Mouse (Mus musculus) heart, adult 2 months (tissue): ENCODE measurements around the gene Aatf. TPM values are rescaled to one million over a fixed set of nuclear protein-coding genes. Genes with fewer than 3 reads are reported as not detected.

ENCODE experiments used
- DNase-seq, 2 experiments: peaks; one replicate each; pipeline ENCODE4 v3.0.0; 2021
- H3K27ac ChIP-seq: fragments of 200-600 bp; 2 replicates; pipeline ENCODE4 v1.8.1; 2022
- H3K27me3 ChIP-seq: fragments of 200-500 bp; 2 replicates; pipeline ENCODE4 v1.6.1; 2012; ENCODE audit warnings: mild to moderate bottlenecking, low read length, inconsistent platforms, mixed read lengths; ENCODE audit not compliant: control insufficient read depth, insufficient read depth
- H3K36me3 ChIP-seq: fragments of 200-500 bp; 2 replicates; pipeline ENCODE4 v1.6.1; 2012; ENCODE audit warnings: low read length, inconsistent platforms; ENCODE audit not compliant: control insufficient read depth, insufficient read depth
- H3K4me1 ChIP-seq: fragments of 200-500 bp; 2 replicates; pipeline ENCODE4 v1.6.1; 2011; ENCODE audit warnings: low read length; ENCODE audit not compliant: control insufficient read depth, insufficient read depth
- H3K4me3 ChIP-seq: fragments of 200-600 bp; 2 replicates; pipeline ENCODE4 v1.8.1; 2022
- H3K79me2 ChIP-seq: fragments of 200-500 bp; replicated peaks from 2 replicates; pipeline ENCODE4 v1.6.1; 2012; ENCODE audit warnings: mild to moderate bottlenecking, inconsistent platforms, low read length, moderate library complexity, mixed read lengths; ENCODE audit not compliant: control insufficient read depth, insufficient read depth
- H3K9ac ChIP-seq: fragments of 200-500 bp; 2 replicates; pipeline ENCODE4 v1.6.1; 2012; ENCODE audit warnings: low read depth, mild to moderate bottlenecking, control low read depth, inconsistent platforms, low read length, mixed read lengths
- CTCF ChIP-seq: fragments of 200-600 bp; IDR thresholded peaks from 2 replicates; pipeline ENCODE4 v1.8.1; 2022; ENCODE audit warnings: antibody characterized with exemption, mild to moderate bottlenecking, moderate library complexity
- EP300 ChIP-seq: fragments of 200-500 bp; IDR thresholded peaks from 2 replicates; pipeline ENCODE4 v1.6.1; 2011; ENCODE audit warnings: low read depth, low read length, control low read depth; ENCODE audit not compliant: insufficient read depth
- POLR2A ChIP-seq: fragments of 200-500 bp; IDR thresholded peaks from 2 replicates; pipeline ENCODE4 v1.6.1; 2011; ENCODE audit warnings: mild to moderate bottlenecking, low read depth, low read length, control low read depth; ENCODE audit not compliant: insufficient read depth
- WGBS: fragments of 180-500 bp; shearing (Covaris S2); methylation state at CpG from one replicate; pipeline ENCODE4 v1.1.7; 2018; 5-methylcytosine and 5-hydroxymethylcytosine counted together
- intact Hi-C: fragments of 180-260 bp; cut with DNase I; formaldehyde crosslinking; loops from one replicate; pipeline ENCODE4 v1.15.1; 2025
- polyA plus RNA-seq: library from polyadenylated mRNA; depleted of rRNA; stranded (reverse); fragments of >200 nt; gene quantifications from 2 replicates; pipeline ENCODE4 v1.2.3, GENCODE M21; 2012
- total RNA-seq, 2 experiments: library from RNA; stranded (reverse); gene quantifications; 2 replicates each; pipeline ENCODE4 v1.2.3; 2021

Gene Aatf
- total and polyA plus RNA-seq, 3 experiments: 2.9 to 14.3 (median 13.8) TPM

DNA sequence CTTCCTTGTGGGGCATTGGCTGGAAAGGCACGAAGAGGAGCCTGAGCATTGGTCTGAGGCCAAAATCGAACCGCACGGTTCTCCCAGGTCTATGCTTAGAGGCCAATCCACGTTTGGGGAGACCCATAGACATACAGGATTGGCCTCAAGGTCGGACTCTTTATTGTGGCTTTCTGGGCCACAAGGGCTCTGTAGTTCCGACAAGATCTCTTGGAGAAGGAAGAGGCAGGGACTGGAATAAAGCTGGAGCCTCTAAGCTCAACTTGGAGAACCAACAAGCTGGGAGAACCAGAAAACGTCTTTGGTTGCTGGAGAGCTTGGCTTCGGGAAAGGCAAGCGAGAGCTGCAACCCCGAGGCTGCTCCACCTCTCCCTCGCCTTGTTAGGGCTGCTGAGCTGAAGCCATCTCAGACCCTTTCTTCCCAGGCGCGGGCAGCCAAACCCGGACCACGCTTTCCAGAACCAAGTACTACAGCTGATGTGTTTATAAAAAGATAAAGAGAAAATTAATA, 10.1 kb upstream of the Aatf start:
- H3K27ac ChIP-seq: no peak overlapping the region
- H3K79me2 ChIP-seq: no peaks in the 10 kb centered on the region
- 8% methylated on average over 16 of the region's 16 CpGs for WGBS
- H3K9ac ChIP-seq: no peak overlapping the region
- H3K36me3 ChIP-seq: no peaks in the 10 kb centered on the region
- H3K27me3 ChIP-seq: peaks cover 57% of the 10 kb centered on the region
- TF ChIP-seq CTCF (no peak), EP300 (no peak), POLR2A (no peak)
- peak in 1 of 2 experiments; percentile 41 for DNase-seq
- no peaks in the 10 kb centered on the region; the same call in 1 of the 2 replicates for H3K4me1 ChIP-seq
- no peak overlapping the region for H3K4me3 ChIP-seq
- intact Hi-C loops: no loop called here

DNA sequence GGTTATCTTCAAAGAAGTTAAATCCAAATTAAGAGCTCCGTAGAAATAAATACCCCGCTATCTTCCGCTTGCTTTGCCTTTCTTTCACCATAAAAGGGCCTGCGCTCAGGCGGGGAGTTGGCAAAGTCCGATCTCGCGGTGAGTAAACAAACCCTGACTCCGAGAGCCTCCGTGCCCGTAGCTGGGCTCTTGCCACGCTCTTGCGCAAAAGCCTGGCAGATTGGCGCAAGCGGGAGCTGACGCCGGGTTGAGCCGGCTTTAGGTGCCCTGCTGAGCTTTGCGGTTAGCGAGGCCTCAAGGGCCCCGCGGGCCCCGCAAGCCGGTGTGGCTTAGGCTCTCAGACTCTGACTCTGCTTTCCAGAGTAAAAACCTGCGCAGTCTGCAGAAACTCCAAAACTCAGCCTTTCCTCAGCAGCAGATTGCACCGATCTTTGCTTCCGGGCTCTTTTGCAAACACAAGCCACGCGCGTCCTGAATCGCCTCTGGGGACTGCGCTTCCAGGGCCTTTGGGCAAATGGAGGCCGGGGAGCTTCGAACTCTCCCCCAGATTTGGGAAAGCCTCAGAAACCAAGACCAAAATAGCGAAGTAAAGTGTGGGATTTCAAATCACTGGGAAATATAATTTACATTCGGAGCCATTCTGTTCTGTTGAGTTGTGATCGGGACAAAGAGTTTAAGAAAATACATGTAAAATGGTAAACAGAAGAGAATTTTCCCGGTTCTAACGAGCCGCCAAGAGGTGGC, 9.4 kb upstream of the Aatf start:
- H3K36me3 ChIP-seq: no peaks in the 10 kb centered on the region
- no peak overlapping the region for H3K9ac ChIP-seq
- no peaks in the 10 kb centered on the region for H3K79me2 ChIP-seq
- TF ChIP-seq POLR2A (no peak), EP300 (no peak), CTCF (no peak)
- H3K4me1 ChIP-seq: no peaks in the 10 kb centered on the region; the same call in 1 of the 2 replicates
- peak overlapping the region; percentile 26 for H3K4me3 ChIP-seq
- peak; percentile 86 to 89 for DNase-seq
- H3K27ac ChIP-seq: no peak overlapping the region
- intact Hi-C loops: no loop called here
- H3K27me3 ChIP-seq: peaks cover 54% of the 10 kb centered on the region
- 2% methylated on average over 40 of the region's 40 CpGs for WGBS

DNA sequence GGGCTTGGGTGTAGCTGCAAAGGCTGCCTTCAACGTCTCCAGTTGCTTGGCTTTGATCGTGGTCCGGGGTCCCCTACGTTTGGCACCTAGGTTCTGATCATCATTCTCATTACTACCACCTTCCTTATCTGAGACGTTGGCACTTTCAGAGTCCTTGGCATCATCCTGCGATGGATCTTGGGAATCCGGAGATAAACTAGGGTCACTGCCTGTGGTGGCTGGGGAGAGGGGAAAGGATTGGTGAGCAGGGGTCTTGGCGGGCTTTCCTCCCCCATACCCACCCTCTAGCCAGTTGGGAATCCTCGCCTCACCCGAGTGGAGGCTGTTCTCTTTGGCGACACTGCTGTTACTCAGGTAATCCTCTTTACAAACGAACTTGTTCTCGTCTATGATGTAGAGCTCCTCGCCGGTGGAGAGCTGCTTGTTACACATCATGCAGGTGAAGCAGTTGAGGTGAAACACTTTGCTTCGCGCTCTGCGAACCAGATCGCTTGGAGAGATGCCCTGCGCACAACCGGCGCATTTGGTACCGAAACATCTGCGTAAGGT, 8.5 kb upstream of the Aatf start:
- intact Hi-C loops: no loop called here
- 21% methylated on average over 24 of the region's 24 CpGs for WGBS
- H3K4me3 ChIP-seq: no peak overlapping the region
- H3K27ac ChIP-seq: no peak overlapping the region
- no peaks in the 10 kb centered on the region; the same call in 1 of the 2 replicates for H3K4me1 ChIP-seq
- no peak for DNase-seq
- no peak overlapping the region for H3K9ac ChIP-seq
- peaks cover 46% of the 10 kb centered on the region for H3K27me3 ChIP-seq
- H3K36me3 ChIP-seq: no peaks in the 10 kb centered on the region
- TF ChIP-seq EP300 (no peak), POLR2A (no peak), CTCF (no peak)
- H3K79me2 ChIP-seq: no peaks in the 10 kb centered on the region

DNA sequence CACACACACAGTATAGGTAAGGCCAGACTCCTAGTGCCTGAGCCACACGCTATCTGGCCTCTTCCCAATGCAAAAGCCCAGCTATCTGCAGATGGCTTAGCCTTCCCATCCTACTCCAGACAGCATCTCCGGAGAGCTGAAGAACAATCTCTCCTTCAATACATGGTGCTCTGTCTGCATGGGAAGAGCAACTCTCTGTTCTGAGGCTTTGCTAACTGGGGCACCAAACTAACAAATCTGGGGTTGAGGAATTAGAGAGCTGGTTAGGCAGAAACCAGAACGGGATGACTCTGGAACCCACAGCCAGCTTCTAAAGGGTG, 7.7 kb upstream of the Aatf start:
- no peaks in the 10 kb centered on the region for H3K79me2 ChIP-seq
- no peak for DNase-seq
- H3K4me3 ChIP-seq: no peak overlapping the region
- no peaks in the 10 kb centered on the region for H3K36me3 ChIP-seq
- no peak overlapping the region for H3K27ac ChIP-seq
- H3K9ac ChIP-seq: no peak overlapping the region
- intact Hi-C loops: no loop called here
- H3K27me3 ChIP-seq: peaks cover 42% of the 10 kb centered on the region
- H3K4me1 ChIP-seq: no peaks in the 10 kb centered on the region; the same call in 1 of the 2 replicates
- 54% methylated on average over 3 of the region's 3 CpGs for WGBS
- TF ChIP-seq POLR2A: no peak
- TF ChIP-seq EP300: no peak
- TF ChIP-seq CTCF: no peak

DNA sequence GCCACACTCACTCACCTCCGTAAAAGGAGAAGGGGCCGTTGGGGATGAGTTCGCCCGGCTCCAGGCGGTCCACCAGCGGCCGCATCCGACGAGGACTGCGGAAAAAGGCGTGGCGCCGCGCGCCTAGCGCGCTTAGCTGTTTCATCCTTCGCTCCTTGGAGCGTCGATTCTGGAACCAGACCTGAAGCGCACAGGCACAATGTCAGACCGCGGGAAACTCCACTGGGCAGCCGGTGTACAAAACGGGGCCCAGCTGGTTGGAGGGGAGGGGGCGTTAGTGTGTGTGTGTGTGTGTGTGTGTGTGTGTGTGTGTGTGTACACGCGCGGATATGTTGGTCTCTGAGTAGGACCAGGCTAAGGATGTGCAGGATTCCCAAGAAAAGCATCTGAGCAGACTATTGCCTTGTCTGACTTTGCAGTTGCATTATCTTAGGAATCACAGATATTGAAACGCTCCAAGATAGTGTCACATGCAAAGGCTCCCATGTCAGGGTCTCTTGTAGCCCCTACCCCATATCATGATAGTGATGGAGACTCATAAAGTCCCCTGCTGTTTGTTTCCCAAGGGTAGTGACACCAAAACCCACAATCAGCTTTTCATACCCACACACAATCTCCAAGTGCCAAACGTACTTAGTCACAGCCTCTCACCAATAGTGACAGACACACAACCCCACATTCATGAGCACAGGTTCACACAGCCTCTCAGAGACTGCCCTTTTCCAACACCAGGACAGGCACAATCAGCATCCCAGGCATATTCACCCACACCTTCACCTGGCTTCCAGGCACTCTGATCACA, 7.1 kb upstream of the Aatf start:
- H3K4me1 ChIP-seq: no peaks in the 10 kb centered on the region; the same call in 1 of the 2 replicates
- WGBS: 9% methylated on average over 31 of the region's 31 CpGs
- no peak overlapping the region for H3K9ac ChIP-seq
- TF ChIP-seq CTCF (no peak), POLR2A (no peak), EP300 (no peak)
- no peaks in the 10 kb centered on the region for H3K36me3 ChIP-seq
- no peak overlapping the region for H3K27ac ChIP-seq
- intact Hi-C loops: no loop called here
- H3K4me3 ChIP-seq: no peak overlapping the region
- H3K79me2 ChIP-seq: no peaks in the 10 kb centered on the region
- peaks cover 42% of the 10 kb centered on the region for H3K27me3 ChIP-seq
- DNase-seq: no peak
